Mouse (Mus musculus): ENCODE results near the gene Igsf1. TPM values are rescaled to one million over a fixed set of nuclear protein-coding genes. Genes with fewer than 3 reads are reported as not detected.

Igsf1 gene
- polyA plus RNA-seq (2012; rRNA removed) (24.6 and 26.6 TPM in 2 replicates), polyA plus RNA-seq (2014; fragmentation: Nextera tagmentation; extraction: Ambion mirVana) (35.6 and 39.1 TPM in 2 replicates)

GRCm38 (mm10) chrX:49797213-49798019, at the start of gene Igsf1:
Gene Igsf1 (minus strand): TSS chrX:49797749.
- Histone ChIP-seq H3K27me3 (ENCODE audit: control insufficient read depth, insufficient read depth, low read length) (no peaks in the 10 kb centered on the region), H3K4me1 (replicated peaks; ENCODE audit: control insufficient read depth in 2 of 2, insufficient read depth in 2 of 2, low read length in 1 of 2) (no peaks in the 10 kb centered on the region), H3K4me3 (ENCODE audit: insufficient read depth in 1 of 2, low read depth in 2 of 2, low read length in 2 of 2) (peak within 1 kb of the TSS; percentile 20 to 45), H3K36me3 (replicated peaks; ENCODE audit: control insufficient read depth, insufficient read depth, low read depth) (no peaks in the 10 kb centered on the region), H3K4me2 (ENCODE audit: low read depth) (no peak within 1 kb of the TSS), H3K9ac (replicated peaks) (no peak within 1 kb of the TSS), H3K27ac (no peak within 1 kb of the TSS), H3K9me3 (ENCODE audit: control insufficient read depth, low read length) (no peaks in the 10 kb centered on the region)
- TF ChIP-seq CTCF (IDR thresholded peaks at IDR 0.05; ENCODE audit: low read depth) (no peak), EP300 (IDR thresholded peaks at IDR 0.05; ENCODE audit: low read depth) (no peak)
- DNase-seq (ENCODE audit: low read depth in 3 of 3, low spot score in 3 of 3) (no peak), ATAC-seq (ENCODE audit: insufficient read depth) (peak; percentile 82)
- WGBS (ENCODE audit: insufficient replicate concordance) = 14% methylated on average over 24 of the region's 28 CpGs

GRCm38 (mm10) chrX:49770828-49771227, 26.7 kb downstream of the Igsf1 start:
- H3K27me3 ChIP-seq (ENCODE audit: control insufficient read depth, insufficient read depth, low read length) = no peaks in the 10 kb centered on the region
- TF ChIP-seq CTCF (IDR thresholded peaks at IDR 0.05; ENCODE audit: low read depth) = 0 out of 2 replicates have a peak, but pooled peaks have one; percentile 22
- TF ChIP-seq EP300 (IDR thresholded peaks at IDR 0.05; ENCODE audit: low read depth) = no peak
- H3K4me1 ChIP-seq (replicated peaks; ENCODE audit: control insufficient read depth in 2 of 2, insufficient read depth in 2 of 2, low read length in 1 of 2) = no peaks in the 10 kb centered on the region
- no peak overlapping the region for H3K4me3 ChIP-seq (ENCODE audit: insufficient read depth in 1 of 2, low read depth in 2 of 2, low read length in 2 of 2)
- H3K27ac ChIP-seq = no peak overlapping the region
- no peaks in the 10 kb centered on the region for H3K36me3 ChIP-seq (replicated peaks; ENCODE audit: control insufficient read depth, insufficient read depth, low read depth)
- 21% methylated on average over 2 of the region's 2 CpGs for WGBS (ENCODE audit: insufficient replicate concordance)
- ATAC-seq (ENCODE audit: insufficient read depth) = no peak
- no peaks in the 10 kb centered on the region for H3K9me3 ChIP-seq (ENCODE audit: control insufficient read depth, low read length)
- no peak overlapping the region for H3K4me2 ChIP-seq (ENCODE audit: low read depth)
- no peak overlapping the region for H3K9ac ChIP-seq (replicated peaks)
- no peak for DNase-seq (ENCODE audit: low read depth in 3 of 3, low spot score in 3 of 3)

GRCm38 (mm10) chrX:49745192-49745591, 52.4 kb downstream of the Igsf1 start:
- Histone ChIP-seq H3K27me3 (ENCODE audit: control insufficient read depth, insufficient read depth, low read length) (no peaks in the 10 kb centered on the region), H3K36me3 (replicated peaks; ENCODE audit: control insufficient read depth, insufficient read depth, low read depth) (no peaks in the 10 kb centered on the region), H3K9ac (replicated peaks) (no peak overlapping the region), H3K4me2 (ENCODE audit: low read depth) (no peak overlapping the region), H3K27ac (no peak overlapping the region), H3K9me3 (ENCODE audit: control insufficient read depth, low read length) (no peaks in the 10 kb centered on the region), H3K4me3 (ENCODE audit: insufficient read depth in 1 of 2, low read depth in 2 of 2, low read length in 2 of 2) (no peak overlapping the region), H3K4me1 (replicated peaks; ENCODE audit: control insufficient read depth in 2 of 2, insufficient read depth in 2 of 2, low read length in 1 of 2) (no peaks in the 10 kb centered on the region)
- TF ChIP-seq CTCF (IDR thresholded peaks at IDR 0.05; ENCODE audit: low read depth) (no peak), EP300 (IDR thresholded peaks at IDR 0.05; ENCODE audit: low read depth) (no peak)
- no peak for ATAC-seq (ENCODE audit: insufficient read depth)
- DNase-seq (ENCODE audit: low read depth in 3 of 3, low spot score in 3 of 3) = no peak
- 42% methylated on average over 5 of the region's 5 CpGs for WGBS (ENCODE audit: insufficient replicate concordance)

GRCm38 (mm10) chrX:49734959-49735358, 62.6 kb downstream of the Igsf1 start, which contains the start of gene Olfr1321:
Gene Olfr1321 (minus strand): TSS chrX:49735059.
- TF ChIP-seq CTCF (IDR thresholded peaks at IDR 0.05; ENCODE audit: low read depth) (no peak), EP300 (IDR thresholded peaks at IDR 0.05; ENCODE audit: low read depth) (no peak)
- Histone ChIP-seq H3K9me3 (ENCODE audit: control insufficient read depth, low read length) (no peaks in the 10 kb centered on the region), H3K27ac (no peak within 1 kb of the TSS), H3K4me1 (replicated peaks; ENCODE audit: control insufficient read depth in 2 of 2, insufficient read depth in 2 of 2, low read length in 1 of 2) (no peaks in the 10 kb centered on the region), H3K36me3 (replicated peaks; ENCODE audit: control insufficient read depth, insufficient read depth, low read depth) (no peaks in the 10 kb centered on the region), H3K4me2 (ENCODE audit: low read depth) (no peak within 1 kb of the TSS), H3K9ac (replicated peaks) (no peak within 1 kb of the TSS), H3K27me3 (ENCODE audit: control insufficient read depth, insufficient read depth, low read length) (no peaks in the 10 kb centered on the region), H3K4me3 (ENCODE audit: insufficient read depth in 1 of 2, low read depth in 2 of 2, low read length in 2 of 2) (no peak within 1 kb of the TSS)
- 53% methylated on average over 2 of the region's 2 CpGs for WGBS (ENCODE audit: insufficient replicate concordance)
- DNase-seq (ENCODE audit: low read depth in 3 of 3, low spot score in 3 of 3) = no peak
- ATAC-seq (ENCODE audit: insufficient read depth) = no peak

Other genes with a start within 250 kb of the Igsf1 start
- gene Olfr1320, start 125.4 kb downstream of the Igsf1 start, polyA plus RNA-seq (2012; rRNA removed) = not detected in 2 replicates
- gene Olfr1320, start 125.4 kb downstream of the Igsf1 start, polyA plus RNA-seq (2014; fragmentation: Nextera tagmentation; extraction: Ambion mirVana) = not detected in 2 replicates
- not detected in 2 replicates for gene Olfr1321, start 62.7 kb downstream of the Igsf1 start, polyA plus RNA-seq (2012; rRNA removed)
- not detected in 2 replicates for gene Olfr1321, start 62.7 kb downstream of the Igsf1 start, polyA plus RNA-seq (2014; fragmentation: Nextera tagmentation; extraction: Ambion mirVana)
- gene Olfr1322, start 93.7 kb upstream of the Igsf1 start, polyA plus RNA-seq (2012; rRNA removed) = not detected in 2 replicates
- not detected in 2 replicates for gene Olfr1322, start 93.7 kb upstream of the Igsf1 start, polyA plus RNA-seq (2014; fragmentation: Nextera tagmentation; extraction: Ambion mirVana)
- gene Olfr1323, start 221.6 kb upstream of the Igsf1 start, polyA plus RNA-seq (2012; rRNA removed) = not detected in 2 replicates
- gene Olfr1323, start 221.6 kb upstream of the Igsf1 start, polyA plus RNA-seq (2014; fragmentation: Nextera tagmentation; extraction: Ambion mirVana) = not detected in 2 replicates